Mouse (Mus musculus): Measurements from ENCODE around the gene Fam174a. TPM values are rescaled to one million over a fixed set of nuclear protein-coding genes. Genes with fewer than 3 reads are reported as not detected.
A peak's percentile ranks its signal among the peaks of the same experiment; 100 is the strongest.

The Fam174a gene
- polyA plus RNA-seq, 1 experiment: 16.0 TPM

DNA sequence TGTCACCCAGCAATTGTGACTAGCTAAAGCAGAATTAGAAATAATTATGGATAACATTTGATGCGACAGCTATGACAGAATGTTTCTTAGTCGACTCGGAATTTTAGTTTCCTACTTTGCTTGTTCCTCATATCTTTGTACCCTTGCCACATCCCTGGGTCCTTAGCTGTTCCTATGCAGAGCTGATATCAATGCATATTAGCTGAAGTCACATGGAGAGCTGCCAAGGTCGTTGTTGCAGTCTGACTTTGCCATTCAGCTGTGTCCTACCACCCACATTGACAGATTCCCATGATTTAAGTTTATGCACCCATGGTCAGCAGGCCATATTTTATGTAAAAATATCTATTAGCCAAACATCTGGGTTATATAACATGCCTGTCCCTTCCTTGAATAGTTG, 43.5 kb downstream of the Fam174a start:
- H3K79me2 ChIP-seq (ENCODE audit: control insufficient read depth, insufficient read depth): no peaks in the 10 kb centered on the region
- no peak overlapping the region for H3ac ChIP-seq (ENCODE audit: control insufficient read depth, insufficient read length)

DNA sequence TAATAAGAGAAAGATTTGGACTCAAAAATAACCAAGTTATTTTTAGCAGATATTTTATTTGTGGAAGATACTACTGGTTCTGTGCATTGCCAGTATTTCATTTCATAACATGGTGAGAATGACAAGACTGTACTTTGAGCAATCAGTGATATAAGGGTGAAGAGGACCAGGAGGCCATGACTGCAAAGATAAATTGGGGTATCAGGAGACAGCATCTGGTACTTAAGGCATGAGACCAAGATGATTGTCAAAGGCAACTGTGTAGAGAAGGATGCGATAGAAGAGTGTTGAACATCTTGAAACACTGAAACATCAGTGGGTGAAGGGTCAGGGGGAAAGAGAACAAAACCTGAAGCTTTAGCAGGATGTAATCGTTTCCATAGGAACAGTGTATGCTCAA, 50.3 kb downstream of the Fam174a start:
- TF ChIP-seq TCF3 (IDR thresholded peaks at IDR 0.05; ENCODE audit: insufficient read length, low read depth) (no peak), E2F4 (IDR thresholded peaks at IDR 0.05; ENCODE audit: insufficient read depth) (no peak), USF1 (IDR thresholded peaks at IDR 0.05; ENCODE audit: low read depth) (no peak), CEBPB (IDR thresholded peaks at IDR 0.05; ENCODE audit: insufficient read depth, poor library complexity, severe bottlenecking) (no peak), SRF (IDR thresholded peaks at IDR 0.05; ENCODE audit: control insufficient read depth, insufficient read length, low read depth) (no peak), MYOG (IDR thresholded peaks at IDR 0.05; ENCODE audit: control insufficient read depth in 1 of 3, insufficient read depth in 1 of 3, insufficient read length in 2 of 3, low read depth in 2 of 3) (no peak)
- no peak overlapping the region for H3K4me2 ChIP-seq (ENCODE audit: low read depth)
- H3K4me3 ChIP-seq: no peak overlapping the region
- H3ac ChIP-seq (ENCODE audit: control insufficient read depth, insufficient read length): no peak overlapping the region
- H3K27me3 ChIP-seq (ENCODE audit: control insufficient read depth, insufficient read depth, insufficient read length): no peaks in the 10 kb centered on the region
- H3K36me3 ChIP-seq (ENCODE audit: control insufficient read depth, insufficient read depth): no peaks in the 10 kb centered on the region
- no peaks in the 10 kb centered on the region for H3K79me2 ChIP-seq (ENCODE audit: control insufficient read depth, insufficient read depth)

More for the DNA sequence above, 43.5 kb downstream of the Fam174a start:
- Histone ChIP-seq H3K4me2 (ENCODE audit: low read depth) (no peak overlapping the region), H3K4me3 (no peak overlapping the region), H3K27me3 (ENCODE audit: control insufficient read depth, insufficient read depth, insufficient read length) (no peaks in the 10 kb centered on the region), H3K36me3 (ENCODE audit: control insufficient read depth, insufficient read depth) (no peaks in the 10 kb centered on the region)
- no peak for TF ChIP-seq POLR2AphosphoS2 (IDR thresholded peaks at IDR 0.05; ENCODE audit: insufficient read length, low read depth)
- TF ChIP-seq REST (IDR thresholded peaks at IDR 0.05; ENCODE audit: insufficient read depth, insufficient read length): no peak
- TF ChIP-seq MYOD1 (IDR thresholded peaks at IDR 0.05; ENCODE audit: control insufficient read depth in 1 of 3, insufficient read length in 2 of 3, low read depth in 2 of 3): no peak
- no peak for TF ChIP-seq CEBPB (IDR thresholded peaks at IDR 0.05; ENCODE audit: insufficient read depth, poor library complexity, severe bottlenecking)
- no peak for TF ChIP-seq TCF12 (IDR thresholded peaks at IDR 0.05; ENCODE audit: insufficient read depth, poor library complexity, severe bottlenecking)
- TF ChIP-seq POLR2A (IDR thresholded peaks at IDR 0.05; ENCODE audit: insufficient read length, low read depth): no peak
- no peak for TF ChIP-seq USF1 (IDR thresholded peaks at IDR 0.05; ENCODE audit: low read depth)

DNA sequence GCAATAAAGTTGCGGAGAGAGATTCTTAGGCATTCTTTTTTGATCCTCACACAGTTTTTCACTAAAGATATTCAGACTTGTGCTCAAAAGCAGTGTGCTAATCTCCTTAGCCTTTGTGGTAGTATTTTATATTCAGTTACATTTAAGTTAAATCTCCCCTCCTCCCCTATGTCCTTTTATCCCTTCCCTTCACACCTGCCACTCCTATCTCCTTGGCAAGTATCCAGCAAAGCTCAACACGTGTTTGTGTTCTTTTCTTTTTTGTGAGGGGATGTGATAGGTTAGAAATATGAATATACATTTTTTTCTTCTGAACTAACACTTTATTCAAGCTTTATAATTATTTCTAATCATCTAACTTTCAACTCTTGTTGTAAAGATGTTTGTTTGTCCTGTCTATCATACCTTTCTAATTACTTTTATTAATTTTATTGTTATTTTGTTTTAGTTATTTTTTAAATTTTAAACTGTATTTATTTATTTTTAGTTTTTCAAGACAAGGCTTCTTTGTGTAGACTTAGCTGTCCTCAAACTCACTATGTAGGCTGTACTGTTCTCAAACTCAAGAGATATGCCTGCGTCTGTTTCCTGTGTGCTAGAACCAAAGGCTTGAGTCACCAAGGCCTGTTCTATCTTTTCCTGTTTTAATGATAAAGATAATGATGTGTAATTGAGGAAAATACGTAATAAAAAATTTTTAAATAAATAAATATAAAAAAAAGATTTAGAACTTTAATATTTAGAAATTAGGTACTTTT, 53.4 kb downstream of the Fam174a start:
- Histone ChIP-seq H3K27me3 (ENCODE audit: control insufficient read depth, insufficient read depth, insufficient read length) (no peaks in the 10 kb centered on the region), H3ac (ENCODE audit: control insufficient read depth, insufficient read length) (no peak overlapping the region), H3K79me2 (ENCODE audit: control insufficient read depth, insufficient read depth) (no peaks in the 10 kb centered on the region), H3K4me3 (no peak overlapping the region), H3K4me2 (ENCODE audit: low read depth) (no peak overlapping the region), H3K36me3 (ENCODE audit: control insufficient read depth, insufficient read depth) (no peaks in the 10 kb centered on the region)
- no peak for TF ChIP-seq POLR2AphosphoS2 (IDR thresholded peaks at IDR 0.05; ENCODE audit: insufficient read length, low read depth)
- no peak for TF ChIP-seq POLR2A (IDR thresholded peaks at IDR 0.05; ENCODE audit: insufficient read length, low read depth)

DNA sequence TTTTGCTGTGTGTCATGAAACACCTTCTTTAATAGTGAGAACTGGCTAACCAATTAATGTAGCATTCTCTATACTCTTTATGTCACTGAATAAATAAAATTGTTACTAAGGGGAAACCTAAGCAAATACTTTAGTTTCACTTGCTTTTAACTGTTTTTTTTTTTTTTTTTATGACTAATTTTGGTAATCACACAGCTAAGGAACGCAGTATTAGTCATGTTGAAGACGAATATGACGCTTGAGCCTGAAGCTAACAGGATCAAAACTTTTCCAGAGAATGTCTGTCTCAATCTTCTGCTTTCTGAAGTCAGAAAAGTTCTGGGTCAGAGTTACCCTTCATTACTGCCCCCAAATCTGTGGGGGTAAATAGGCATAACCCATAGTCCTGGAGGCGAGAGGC, 54.3 kb downstream of the Fam174a start:
- Histone ChIP-seq H3K4me2 (ENCODE audit: low read depth) (peak overlapping the region; percentile 12), H3ac (ENCODE audit: control insufficient read depth, insufficient read length) (no peak overlapping the region), H3K4me3 (no peak overlapping the region), H3K27me3 (ENCODE audit: control insufficient read depth, insufficient read depth, insufficient read length) (no peaks in the 10 kb centered on the region), H3K79me2 (ENCODE audit: control insufficient read depth, insufficient read depth) (no peaks in the 10 kb centered on the region), H3K36me3 (ENCODE audit: control insufficient read depth, insufficient read depth) (no peaks in the 10 kb centered on the region)
- TF ChIP-seq SRF (IDR thresholded peaks at IDR 0.05; ENCODE audit: control insufficient read depth, insufficient read length, low read depth): no peak
- no peak for TF ChIP-seq MYOG (IDR thresholded peaks at IDR 0.05; ENCODE audit: control insufficient read depth in 1 of 3, insufficient read depth in 1 of 3, insufficient read length in 2 of 3, low read depth in 2 of 3)
- no peak for TF ChIP-seq TCF12 (IDR thresholded peaks at IDR 0.05; ENCODE audit: insufficient read depth, poor library complexity, severe bottlenecking)
- TF ChIP-seq MYOD1 (IDR thresholded peaks at IDR 0.05; ENCODE audit: control insufficient read depth in 1 of 3, insufficient read length in 2 of 3, low read depth in 2 of 3): no peak

DNA sequence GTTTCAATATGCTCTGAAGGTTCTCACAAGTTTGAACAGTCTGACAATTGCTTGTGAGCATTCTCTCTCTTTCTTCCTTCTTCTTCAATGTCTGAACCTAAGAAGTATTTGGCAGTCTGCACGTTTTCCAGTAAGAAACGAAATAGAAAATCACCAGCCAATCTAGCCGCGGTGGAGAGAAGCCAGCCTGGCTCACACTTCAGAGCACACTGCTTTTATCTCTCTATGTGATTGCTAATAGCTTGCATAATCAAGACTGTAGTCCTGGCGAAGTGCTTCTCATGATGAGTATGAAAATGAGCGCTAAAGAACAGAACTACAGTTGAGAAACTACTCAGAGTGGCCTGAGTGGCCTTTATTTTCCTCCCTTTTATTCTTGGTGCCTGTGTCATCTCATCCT, 62.0 kb downstream of the Fam174a start:
- H3K4me2 ChIP-seq (ENCODE audit: low read depth): peak overlapping the region; percentile 34
- no peaks in the 10 kb centered on the region for H3K27me3 ChIP-seq (ENCODE audit: control insufficient read depth, insufficient read depth, insufficient read length)
- no peaks in the 10 kb centered on the region for H3K79me2 ChIP-seq (ENCODE audit: control insufficient read depth, insufficient read depth)
- no peak for TF ChIP-seq MAX (IDR thresholded peaks at IDR 0.05; ENCODE audit: low read depth)
- TF ChIP-seq MYOD1 (IDR thresholded peaks at IDR 0.05; ENCODE audit: control insufficient read depth in 1 of 3, insufficient read length in 2 of 3, low read depth in 2 of 3): no peak
- no peak for TF ChIP-seq REST (IDR thresholded peaks at IDR 0.05; ENCODE audit: insufficient read depth, insufficient read length)
- TF ChIP-seq E2F4 (IDR thresholded peaks at IDR 0.05; ENCODE audit: insufficient read depth): no peak
- no peak for TF ChIP-seq SRF (IDR thresholded peaks at IDR 0.05; ENCODE audit: control insufficient read depth, insufficient read length, low read depth)
- TF ChIP-seq POLR2AphosphoS2 (IDR thresholded peaks at IDR 0.05; ENCODE audit: insufficient read length, low read depth): no peak
- no peak for TF ChIP-seq CEBPB (IDR thresholded peaks at IDR 0.05; ENCODE audit: insufficient read depth, poor library complexity, severe bottlenecking)
- no peak for TF ChIP-seq USF1 (IDR thresholded peaks at IDR 0.05; ENCODE audit: low read depth)
- no peak for TF ChIP-seq TCF12 (IDR thresholded peaks at IDR 0.05; ENCODE audit: insufficient read depth, poor library complexity, severe bottlenecking)
- no peak for TF ChIP-seq TCF3 (IDR thresholded peaks at IDR 0.05; ENCODE audit: insufficient read length, low read depth)
- no peak for TF ChIP-seq POLR2A (IDR thresholded peaks at IDR 0.05; ENCODE audit: insufficient read length, low read depth)
- no peak for TF ChIP-seq MYOG (IDR thresholded peaks at IDR 0.05; ENCODE audit: control insufficient read depth in 1 of 3, insufficient read depth in 1 of 3, insufficient read length in 2 of 3, low read depth in 2 of 3)
- no peak overlapping the region for H3ac ChIP-seq (ENCODE audit: control insufficient read depth, insufficient read length)
- H3K4me3 ChIP-seq: no peak overlapping the region
- H3K36me3 ChIP-seq (ENCODE audit: control insufficient read depth, insufficient read depth): no peaks in the 10 kb centered on the region
